Mouse (Mus musculus): ENCODE data around the gene Cd3e.
"Not testable (repeated sequence)": the region's sequence is repeated elsewhere in the genome, so short reads cannot be mapped to it uniquely, and the experiment has no call there.

Gene Cd3e

DNA sequence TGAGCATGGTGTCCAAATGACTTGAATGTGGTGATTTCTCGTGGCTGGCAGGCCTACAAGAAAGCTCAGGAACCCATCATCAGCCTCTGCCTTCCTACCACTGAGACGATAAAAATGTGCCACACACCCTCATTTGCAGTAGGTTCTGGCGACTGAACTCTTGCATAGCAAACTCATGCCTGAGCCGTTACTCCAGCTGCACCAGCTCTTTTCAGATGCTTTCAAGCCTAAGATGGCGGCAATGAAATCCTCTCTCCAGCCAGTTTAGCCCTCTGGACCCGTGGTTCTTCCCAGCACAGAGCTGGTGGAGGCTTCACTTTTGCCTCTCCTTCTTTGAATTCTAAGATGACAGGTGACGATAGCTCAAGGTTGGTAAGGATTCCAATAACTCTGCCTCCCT, 29.6 kb downstream of the Cd3e start:
- DNase-seq (ENCODE audit: low read depth, low spot score): no peak

GRCm38 (mm10) chr9:44977813-44978212, 31.6 kb downstream of the Cd3e start:
- no peak for DNase-seq (ENCODE audit: low read depth, low spot score)

DNA sequence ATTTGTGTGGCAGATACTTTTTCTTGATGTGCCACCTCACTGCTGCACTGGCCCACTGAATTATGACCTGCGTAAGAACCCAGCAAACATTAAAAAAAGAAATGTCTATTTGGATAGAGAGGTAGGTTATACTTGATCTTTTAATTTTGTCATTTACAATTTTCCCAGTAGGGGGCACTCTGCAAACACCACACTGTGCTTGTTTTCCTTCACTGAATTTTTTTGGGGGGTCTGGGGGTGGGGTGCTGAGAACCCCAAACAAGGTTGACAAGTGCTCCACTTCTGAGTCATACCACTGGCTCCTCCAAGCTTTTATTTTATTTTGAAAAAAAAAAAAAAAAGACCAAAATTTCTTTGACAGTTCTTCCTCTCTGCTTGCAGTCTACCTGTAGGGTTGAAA, 40.0 kb downstream of the Cd3e start:
- DNase-seq (ENCODE audit: low read depth, low spot score): no peak

- DNase-seq (ENCODE audit: low read depth, low spot score): not testable (repeated sequence)
Measured at GRCm38 (mm10) chr9:44967763-44968162, 41.7 kb downstream of the Cd3e start.

GRCm38 (mm10) chr9:44966815-44967242, 42.6 kb downstream of the Cd3e start:
- DNase-seq (ENCODE audit: low read depth, low spot score): peak; percentile 79

- DNase-seq (ENCODE audit: low read depth, low spot score): no peak
Measured at GRCm38 (mm10) chr9:44965833-44966466, 43.5 kb downstream of the Cd3e start.

- DNase-seq (ENCODE audit: low read depth, low spot score): peak; percentile 99
Measured at GRCm38 (mm10) chr9:44965126-44965832, 44.1 kb downstream of the Cd3e start, which contains the start of gene Ube4a. TSS of gene Ube4a (minus strand) at chr9:44965600.

DNA sequence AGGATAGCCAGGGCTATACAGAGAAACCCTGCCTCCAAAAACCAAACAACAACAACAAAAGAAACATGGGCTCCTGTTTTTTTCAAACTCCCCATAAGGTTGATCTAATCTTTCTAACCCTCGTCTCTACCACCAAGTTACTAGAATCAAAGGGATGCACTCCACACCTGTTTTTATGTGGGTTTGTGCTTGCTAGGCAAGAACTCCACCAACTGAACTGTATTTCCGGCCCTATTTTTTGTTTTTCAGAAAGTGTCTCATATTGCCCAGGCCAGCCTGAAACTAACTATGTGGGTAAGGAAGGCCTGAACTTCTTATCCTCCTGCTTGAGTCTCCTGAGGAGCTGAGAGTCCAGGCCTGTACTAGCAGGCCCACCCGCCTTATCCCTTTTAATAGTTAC, 55.0 kb downstream of the Cd3e start:
- DNase-seq (ENCODE audit: low read depth, low spot score): no peak
